Mouse (Mus musculus) urinary bladder, postnatal 10 days (tissue): ENCODE measurements around the gene Serpinf2.
"Not testable (repeated sequence)": the region's sequence is repeated elsewhere in the genome, so short reads cannot be mapped to it uniquely, and the experiment has no call there.

Experiments
- DNase-seq: peaks from one replicate; pipeline ENCODE4 v3.0.0; 2022; ENCODE audit warnings: low spot score

Serpinf2 gene

DNA sequence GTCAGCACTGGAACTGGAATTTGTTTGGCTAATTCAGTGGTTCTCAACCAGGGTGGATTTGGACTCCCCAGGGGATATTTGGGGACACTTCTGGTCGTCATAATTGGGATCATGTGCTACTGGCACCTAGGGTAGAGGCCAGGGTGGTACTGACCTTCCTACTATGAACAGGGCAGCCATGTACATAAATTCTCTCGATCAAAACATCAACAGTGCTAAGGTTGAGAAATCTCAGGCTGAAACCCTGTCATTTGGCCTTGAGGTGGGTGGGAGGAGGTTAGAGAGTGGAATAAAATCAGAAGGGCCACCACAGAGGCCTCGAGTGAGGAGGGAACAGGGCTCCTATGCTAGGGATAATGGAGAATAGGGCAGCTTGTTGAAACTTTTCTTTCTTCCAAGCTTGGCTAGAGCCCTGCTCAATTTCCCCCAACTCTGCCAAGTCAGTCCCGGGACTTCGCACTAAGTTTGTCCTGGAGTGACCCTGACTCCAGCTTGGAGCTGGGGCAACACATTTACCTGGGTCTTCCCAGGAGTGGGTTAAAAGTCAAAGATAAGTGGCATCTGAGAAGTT, 19.8 kb upstream of the Serpinf2 start:
- DNase-seq = no peak

- no peak for DNase-seq
Measured at GRCm38 (mm10) chr11:75458628-75459041, 19.2 kb upstream of the Serpinf2 start.

- DNase-seq = no peak
Measured at GRCm38 (mm10) chr11:75458169-75458568, 18.8 kb upstream of the Serpinf2 start.

- DNase-seq = no peak
Measured at GRCm38 (mm10) chr11:75456440-75456871, 17.1 kb upstream of the Serpinf2 start.

DNA sequence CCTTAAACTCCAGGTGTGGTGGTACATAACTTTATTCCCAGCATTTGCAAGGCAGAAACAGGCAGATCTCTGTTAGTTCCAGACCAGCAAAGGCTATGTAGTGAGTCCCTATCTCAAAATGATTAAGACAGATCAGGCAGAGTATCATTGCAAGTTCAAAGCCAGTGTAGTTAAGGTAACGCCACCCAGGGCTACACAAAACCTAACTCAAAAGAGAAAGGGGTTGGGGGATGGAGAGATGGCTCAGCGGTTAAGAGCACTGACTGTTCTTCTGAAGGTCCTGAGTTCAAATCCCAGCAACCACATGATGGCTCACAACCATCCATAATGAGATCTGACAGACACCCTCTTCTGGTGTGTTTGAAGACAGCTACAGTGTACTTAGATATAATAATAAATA, 16.6 kb upstream of the Serpinf2 start:
- not testable (repeated sequence) for DNase-seq

DNA sequence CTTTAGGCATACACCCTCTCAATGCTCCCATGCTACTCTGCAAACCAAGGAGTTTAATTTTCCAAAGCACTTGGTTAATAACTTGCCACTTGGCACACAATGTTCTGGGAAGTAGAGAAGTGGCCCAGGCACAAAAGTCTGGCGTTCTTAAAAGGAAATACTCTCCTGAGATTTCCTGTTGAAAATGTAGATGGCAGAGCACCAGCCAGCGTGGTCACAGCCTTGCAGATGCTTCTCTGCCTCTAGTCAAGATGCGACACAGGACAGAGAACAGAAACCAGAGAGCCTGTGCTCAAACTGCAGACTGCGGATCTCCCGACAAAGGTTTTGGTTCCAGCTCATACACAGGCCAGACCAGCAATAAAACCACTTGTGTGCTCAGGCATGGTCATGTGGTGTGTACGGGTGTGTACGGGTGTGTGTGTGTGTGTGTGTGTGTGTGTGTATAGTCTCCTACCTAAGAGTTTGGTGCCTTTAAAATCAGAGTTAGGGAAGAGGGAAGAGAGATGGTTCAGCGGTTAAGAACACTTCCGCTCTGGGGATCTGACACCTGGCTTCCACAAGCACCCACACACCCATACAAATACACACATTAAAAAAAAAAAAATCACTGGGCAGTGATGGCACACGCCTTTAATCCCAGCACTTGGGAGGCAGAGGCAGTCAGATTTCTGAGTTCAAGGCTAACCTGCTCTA, 15.8 kb upstream of the Serpinf2 start:
- no peak for DNase-seq

- peak; percentile 56 for DNase-seq
Measured at GRCm38 (mm10) chr11:75453991-75454930, 14.9 kb upstream of the Serpinf2 start, which contains the start of gene Wdr81. TSS of gene Wdr81 (minus strand) at chr11:75454717.

- no peak for DNase-seq
Measured at GRCm38 (mm10) chr11:75452812-75453557, 13.6 kb upstream of the Serpinf2 start.

GRCm38 (mm10) chr11:75452081-75452480, 12.7 kb upstream of the Serpinf2 start:
- DNase-seq = no peak

DNA sequence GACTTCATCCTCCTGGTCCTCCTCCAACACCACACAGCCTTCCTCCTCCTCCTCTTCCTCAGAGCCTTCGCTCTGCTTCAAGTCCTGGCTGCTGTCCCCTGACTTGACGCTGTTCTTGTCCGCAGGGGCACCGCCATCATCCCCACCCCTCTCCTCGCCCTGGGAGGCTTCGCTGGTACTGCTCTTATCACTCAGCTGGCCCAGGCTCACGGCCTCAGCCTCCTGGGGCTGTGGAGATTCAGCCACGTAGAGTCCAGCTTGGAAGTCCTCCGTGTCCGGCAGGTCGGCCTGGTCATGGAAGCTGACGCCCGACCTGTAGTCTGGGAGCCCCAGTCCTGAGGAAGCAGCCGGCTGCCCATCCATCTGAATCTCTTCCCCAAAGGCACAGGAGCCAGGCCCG, 11.5 kb upstream of the Serpinf2 start:
- DNase-seq = no peak

DNA sequence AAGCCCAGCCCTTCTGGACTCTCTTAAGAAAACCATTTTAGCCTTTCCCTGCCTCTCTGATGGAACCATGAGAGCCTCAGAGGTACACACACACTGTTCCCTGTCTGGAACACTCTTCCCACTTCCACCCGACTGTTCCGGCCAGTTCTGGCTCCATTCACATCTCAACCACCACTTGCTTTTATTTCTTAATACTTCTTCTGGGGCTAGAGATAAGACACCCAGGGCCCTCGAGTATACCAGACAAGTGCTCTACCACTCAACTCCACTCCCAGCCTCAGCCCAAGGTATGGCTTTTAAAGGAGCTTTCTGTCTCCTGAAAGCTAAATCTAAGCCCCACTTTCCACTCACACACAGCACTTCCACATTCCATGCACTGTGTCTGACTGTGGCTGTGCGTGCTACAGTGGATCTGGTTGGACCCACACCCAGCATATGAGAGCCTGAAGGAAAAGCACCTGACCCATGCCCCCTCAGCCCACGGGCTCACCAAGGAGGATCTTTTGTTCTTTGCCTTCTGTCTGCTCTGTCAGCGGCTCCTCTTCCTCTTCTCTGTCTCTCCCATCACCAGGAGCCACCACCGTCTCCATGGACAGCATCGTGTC, 11.0 kb upstream of the Serpinf2 start:
- DNase-seq = no peak

DNA sequence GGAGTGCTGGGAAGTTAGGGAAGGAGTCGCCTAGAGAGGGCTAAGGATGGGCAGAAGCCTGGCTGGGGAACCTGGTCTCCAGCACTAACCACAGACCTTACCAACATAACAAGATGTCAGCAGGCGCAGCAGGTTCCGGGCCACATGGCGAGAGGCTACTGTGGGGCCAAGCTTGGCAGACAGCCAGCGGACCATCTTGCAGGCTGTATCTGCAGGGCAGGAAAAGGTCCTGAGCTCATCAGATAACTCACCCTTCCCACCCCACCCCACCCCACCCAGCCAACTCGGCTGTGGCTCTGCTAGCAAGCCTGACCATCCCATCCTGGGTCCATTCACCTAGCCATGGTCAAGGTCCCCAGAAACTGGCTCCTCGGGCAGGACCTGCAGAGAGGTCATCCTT, 10.3 kb upstream of the Serpinf2 start:
- no peak for DNase-seq

GRCm38 (mm10) chr11:75448575-75448974, 9.2 kb upstream of the Serpinf2 start:
- DNase-seq = no peak

GRCm38 (mm10) chr11:75443711-75444110, 4.3 kb upstream of the Serpinf2 start:
- no peak for DNase-seq

DNA sequence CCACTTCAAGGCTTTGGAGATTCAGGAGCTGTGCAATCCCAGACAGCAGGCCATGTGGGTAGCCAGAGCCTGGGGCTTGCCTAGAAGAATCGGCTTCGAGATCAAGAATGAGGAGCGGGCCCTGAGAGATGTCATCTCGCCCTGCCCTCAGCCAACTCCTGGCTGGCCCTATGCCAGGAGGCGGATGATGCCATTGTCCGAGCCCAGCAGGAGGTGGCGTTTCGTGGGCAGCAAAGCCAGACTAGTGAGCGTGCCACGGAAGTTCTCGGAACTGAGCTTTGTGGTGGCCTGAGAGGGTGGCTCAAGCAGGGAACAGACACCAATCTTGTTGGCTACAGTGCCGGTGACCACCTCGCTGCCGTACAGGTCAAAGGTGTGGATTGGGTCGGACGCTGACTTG, 2.2 kb upstream of the Serpinf2 start:
- DNase-seq = no peak

DNA sequence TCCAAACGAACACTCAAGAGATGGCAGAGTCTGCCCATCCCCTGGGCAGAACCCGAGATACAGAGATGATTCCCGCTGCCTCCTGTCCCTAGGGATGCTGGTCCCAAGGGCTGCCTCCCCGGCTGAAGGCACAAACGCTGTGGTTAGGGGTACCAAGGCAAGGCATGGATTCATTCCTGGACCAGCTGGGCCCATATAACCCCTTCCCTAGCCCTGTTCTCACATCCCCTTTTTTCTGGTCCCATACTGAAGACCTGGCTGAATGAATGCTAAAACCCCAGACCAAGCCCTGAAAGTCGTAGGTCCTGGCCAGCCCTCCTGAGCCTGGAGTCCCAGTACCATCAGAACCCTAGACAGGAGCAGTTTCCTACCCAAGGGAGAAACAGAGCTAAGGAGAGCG, 1.6 kb upstream of the Serpinf2 start:
- no peak for DNase-seq

DNA sequence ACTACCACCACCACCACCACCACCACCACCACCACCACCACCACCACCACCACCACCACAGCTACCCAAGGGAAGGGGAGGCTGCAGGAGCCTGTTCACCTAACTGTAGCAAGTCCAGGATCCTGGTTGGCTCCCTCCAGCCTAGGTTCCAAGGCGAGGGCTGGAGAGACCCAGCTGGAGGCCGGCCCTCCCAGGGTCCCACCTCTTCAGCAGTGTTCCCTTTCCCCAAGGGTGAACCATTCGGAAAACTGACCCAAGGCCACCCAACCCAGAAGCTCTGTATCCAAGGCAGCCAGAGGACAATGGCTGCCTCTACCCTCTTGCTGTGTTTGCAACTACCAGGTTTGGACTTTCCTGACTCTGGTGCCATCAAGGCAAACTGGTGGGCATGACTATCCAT, 560 bp upstream of the Serpinf2 start:
- DNase-seq = no peak

GRCm38 (mm10) chr11:75438804-75439203, 587 bp downstream of the Serpinf2 start:
- DNase-seq = no peak

DNA sequence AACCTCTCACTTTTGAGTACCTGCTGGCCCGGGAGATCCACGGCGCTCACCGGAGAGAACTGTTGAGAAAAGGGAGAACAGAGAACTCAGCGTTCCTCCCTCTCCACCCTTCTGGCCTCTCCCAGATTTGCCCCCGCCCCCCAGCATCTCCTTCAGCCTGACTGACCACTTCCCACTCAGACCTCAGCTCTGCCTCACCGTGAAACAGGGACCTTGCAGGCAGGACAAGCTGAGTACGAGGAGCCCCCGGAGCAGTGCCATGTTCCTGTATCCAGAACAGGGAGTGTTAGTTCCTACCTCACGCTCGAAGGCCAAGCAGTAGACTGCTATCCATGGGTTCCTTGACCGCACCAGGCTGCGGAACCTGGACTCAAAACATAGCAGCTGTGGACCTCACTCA, 1.2 kb downstream of the Serpinf2 start:
- no peak for DNase-seq

GRCm38 (mm10) chr11:75434138-75434537, 5.3 kb downstream of the Serpinf2 start:
- no peak for DNase-seq

GRCm38 (mm10) chr11:75431307-75431706, 8.1 kb downstream of the Serpinf2 start:
- no peak for DNase-seq
